Mouse (Mus musculus): ENCODE results near the gene Nfix.

The Nfix gene

DNA sequence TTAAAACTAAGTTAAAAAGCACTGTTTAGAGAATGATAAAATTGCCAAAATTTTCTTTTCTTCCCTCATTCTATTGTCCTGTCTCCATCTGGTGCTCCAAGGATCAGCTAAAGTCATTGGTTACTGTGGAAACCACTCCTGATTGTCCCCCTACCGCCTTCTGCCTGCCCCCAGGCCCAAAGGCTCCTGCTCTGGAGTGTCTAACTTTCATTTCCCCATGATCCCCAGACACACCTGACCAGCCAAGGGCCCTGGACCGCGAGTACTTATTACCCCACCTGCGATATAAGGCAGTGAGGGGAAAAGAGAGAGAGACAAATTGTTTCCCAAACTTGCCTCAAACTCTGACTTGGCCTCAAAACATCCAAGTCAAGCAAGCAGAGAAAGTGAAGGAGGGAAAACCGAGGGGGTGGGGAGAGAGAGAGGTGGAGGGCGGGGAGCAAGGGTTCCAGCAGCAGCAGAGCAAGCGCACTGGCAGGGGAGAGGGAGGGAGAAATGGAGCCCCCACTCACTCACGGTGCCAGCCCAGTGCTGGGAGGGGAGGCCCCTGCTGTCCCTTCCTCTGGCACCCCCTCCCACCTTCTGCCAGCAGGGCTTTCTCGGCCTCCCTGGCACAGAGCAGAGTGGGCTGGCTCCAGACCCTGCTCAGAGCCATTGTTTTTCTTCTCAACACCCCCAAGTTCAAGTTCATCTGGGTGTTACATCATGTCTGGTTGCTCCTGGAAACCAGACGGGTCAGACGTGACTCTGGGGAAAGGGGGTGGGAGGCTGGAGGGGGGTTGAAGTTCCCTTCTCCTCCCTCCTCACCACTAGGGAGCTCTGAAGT lies 88.0 kb downstream of the Nfix start:
- DNase-seq: peak; percentile 90

DNA sequence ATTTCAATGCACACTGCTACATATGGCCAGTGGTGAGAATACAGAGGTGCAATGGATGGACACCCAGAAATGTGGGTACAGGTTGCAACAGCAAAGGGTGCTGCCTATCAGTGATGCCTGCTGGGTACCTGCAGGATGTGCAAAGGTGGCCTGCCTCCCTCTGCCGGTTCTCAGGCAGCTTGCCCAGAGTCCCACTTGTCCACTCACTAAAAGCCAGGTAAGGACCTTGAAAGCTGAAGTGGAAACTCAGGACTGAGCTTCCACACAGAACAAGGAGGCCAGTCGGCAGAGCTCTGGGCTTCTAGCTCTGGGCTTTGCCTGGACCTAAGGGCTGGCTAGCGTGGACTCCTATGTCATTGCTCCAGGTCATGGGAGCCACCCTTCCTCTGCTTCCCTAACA lies 88.8 kb downstream of the Nfix start:
- peak; percentile 50 for DNase-seq

GRCm38 (mm10) chr8:84709931-84710330 lies 90.2 kb downstream of the Nfix start:
- DNase-seq: no peak

DNA sequence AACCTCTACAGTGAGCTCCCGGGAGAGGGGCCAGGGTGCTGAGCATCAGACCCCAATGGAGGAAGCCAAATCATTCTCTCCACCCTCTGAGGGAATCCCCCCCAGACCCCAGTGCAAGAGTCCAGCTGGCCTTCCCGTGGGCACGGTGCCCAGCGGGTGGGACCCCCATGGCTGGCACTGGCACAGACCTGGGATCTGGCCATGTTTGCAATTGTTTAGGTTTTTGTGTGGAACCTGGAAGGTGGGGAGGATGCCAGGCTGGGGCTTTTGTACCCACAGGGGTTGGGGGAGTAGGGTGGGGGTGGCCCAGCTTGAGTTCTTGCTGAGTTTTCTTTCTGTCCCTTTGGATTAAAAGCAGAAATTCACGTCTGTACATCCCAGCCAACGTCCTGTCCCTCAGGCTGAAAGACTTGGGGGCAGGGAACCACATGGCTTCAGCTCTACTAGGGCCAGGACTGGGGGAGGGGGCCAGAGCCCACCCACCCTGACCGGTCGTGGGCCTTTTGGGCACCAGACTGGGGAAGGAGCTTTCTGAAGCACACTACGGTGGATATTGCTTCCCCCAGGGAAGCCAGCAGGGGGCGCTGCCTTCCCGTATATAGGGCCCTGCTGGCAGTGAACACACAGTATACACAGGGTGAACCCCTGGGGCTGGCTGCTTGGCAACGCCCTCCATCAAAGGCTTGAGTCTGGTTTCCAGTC lies 91.2 kb downstream of the Nfix start:
- DNase-seq: peak; percentile 92

DNA sequence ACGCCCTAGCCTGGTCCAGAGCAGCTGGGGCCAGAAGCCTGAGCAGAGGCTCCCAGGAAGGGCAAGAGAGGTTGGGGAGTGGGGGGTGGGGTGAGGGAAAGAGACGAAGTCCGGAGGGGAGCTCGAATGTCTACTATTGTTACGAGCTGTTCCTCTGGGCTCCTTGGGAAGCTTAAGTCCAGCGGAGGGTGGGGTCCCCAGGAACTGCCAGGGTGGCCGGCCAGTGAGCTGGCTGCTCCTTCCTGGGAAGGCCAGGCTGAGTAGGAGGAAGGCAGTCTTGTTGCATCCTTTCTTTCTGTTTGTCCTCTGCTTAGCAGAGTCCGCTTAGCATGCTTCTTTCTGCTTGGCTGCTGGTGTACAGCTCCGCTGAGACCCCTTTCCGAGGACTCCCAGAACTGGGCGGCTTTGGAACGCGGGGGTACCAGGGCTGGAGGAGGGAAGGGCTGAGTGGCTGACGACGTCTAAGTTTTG lies 92.0 kb downstream of the Nfix start:
- peak; percentile 69 for DNase-seq

DNA sequence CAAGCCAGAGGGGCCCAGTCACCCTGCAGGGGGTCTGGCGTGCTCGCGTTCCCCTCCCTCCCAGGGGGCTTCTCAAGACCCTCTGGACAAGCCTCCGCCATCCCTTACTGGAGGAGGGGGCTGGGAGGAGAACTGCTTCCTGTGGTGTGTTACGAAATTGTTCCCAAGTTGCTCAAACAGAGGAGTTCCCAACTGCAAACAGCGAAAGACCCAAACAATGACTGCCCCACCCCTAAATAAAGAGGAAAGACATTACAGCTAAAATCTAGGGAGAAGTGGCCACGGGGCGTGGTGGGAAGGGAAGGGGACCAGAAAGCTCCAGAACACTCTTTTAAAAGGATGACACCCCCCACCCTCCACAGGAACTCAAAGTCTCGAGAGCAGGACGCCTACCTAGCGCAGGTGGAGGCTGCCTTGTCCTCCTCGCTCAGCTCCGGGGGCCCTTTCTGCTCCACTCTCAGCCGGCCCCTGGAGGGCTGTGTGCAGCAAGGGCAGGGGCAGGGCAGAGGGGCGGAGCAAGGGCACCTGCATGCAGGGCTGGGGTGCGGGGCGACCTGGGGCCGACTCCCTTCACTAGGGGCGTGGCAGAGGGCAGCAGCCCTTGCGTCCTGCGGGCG lies 92.8 kb downstream of the Nfix start:
- DNase-seq: peak; percentile 81

- DNase-seq: peak; percentile 53
Observed at GRCm38 (mm10) chr8:84706610-84707266, 93.4 kb downstream of the Nfix start.

DNA sequence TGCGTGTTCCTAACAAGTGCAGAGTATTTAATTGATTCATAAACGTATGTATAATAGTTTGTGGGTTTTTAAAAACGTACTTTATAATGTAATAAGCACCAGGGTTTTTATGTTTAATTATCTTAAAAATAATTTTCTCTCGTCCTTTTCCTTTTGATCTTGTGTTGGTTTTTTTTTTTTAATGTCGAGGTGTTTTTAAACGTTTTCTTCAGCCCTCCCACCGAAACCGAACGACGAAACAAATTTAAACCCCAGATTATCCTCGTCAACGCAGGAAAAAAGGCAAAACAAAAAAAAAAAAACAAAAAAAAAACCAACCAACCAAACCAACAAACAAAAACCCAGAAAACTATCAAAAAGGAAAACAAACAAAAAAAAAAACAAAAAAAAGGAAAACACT lies 94.2 kb downstream of the Nfix start:
- DNase-seq: no peak

- peak; percentile 60 for DNase-seq
Observed at GRCm38 (mm10) chr8:84704867-84705831, 95.0 kb downstream of the Nfix start.

- DNase-seq: peak; percentile 90
Observed at GRCm38 (mm10) chr8:84704356-84704755, 95.8 kb downstream of the Nfix start.

- no peak for DNase-seq
Observed at GRCm38 (mm10) chr8:84703466-84704249, 96.5 kb downstream of the Nfix start.

- no peak for DNase-seq
Observed at GRCm38 (mm10) chr8:84702963-84703465, 97.1 kb downstream of the Nfix start.

DNA sequence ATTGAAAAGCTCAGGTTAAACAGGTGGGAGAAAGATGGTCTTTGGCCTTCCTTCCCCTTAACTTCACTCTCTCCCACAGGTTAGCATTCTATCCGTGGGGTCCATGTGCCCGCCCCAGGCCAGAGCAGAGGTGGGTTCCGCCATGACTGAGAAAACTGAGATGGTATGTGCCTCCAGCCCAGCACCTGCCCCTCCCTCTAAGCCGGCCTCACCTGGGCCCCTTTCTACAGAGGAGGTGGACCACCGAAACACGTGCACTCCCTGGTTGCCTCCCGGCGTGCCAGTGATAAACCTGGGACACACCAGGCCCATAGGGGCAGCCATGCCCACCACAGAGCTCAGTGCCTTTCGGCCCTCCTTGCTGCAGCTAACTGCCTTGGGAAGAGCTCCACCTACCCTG lies 97.6 kb downstream of the Nfix start:
- DNase-seq: no peak

- peak; percentile 89 for DNase-seq
Observed at GRCm38 (mm10) chr8:84700941-84701911, 98.9 kb downstream of the Nfix start, which contains the start of gene Lyl1. TSS of gene Lyl1 (plus strand) at chr8:84701457.

- no peak for DNase-seq
Observed at GRCm38 (mm10) chr8:84700526-84700925, 99.6 kb downstream of the Nfix start.

DNA sequence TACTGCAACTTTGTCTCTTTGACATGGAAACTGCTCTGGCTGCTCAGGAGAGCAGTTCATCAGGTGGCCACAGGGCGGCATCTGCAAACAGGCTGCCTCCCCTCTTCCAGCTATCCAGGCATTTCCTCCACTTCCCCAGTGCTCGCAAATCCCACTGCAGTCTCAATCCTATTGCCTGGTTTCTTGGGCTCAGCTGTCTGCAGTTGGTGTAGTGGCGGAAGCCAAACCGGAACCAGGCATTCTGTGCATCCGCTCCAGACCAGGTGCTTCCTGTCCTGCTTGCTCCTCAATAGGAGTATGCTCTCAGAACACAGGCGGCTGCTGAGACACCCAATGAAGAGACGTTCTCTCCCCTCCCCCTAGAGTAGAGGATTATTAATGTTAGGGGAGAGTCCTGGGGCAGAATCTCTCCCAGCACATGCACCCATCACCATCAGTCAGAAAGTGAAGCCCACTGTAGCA lies 100.3 kb downstream of the Nfix start:
- DNase-seq: peak; percentile 86

GRCm38 (mm10) chr8:84698929-84699401 lies 101.2 kb downstream of the Nfix start:
- DNase-seq: peak; percentile 86

DNA sequence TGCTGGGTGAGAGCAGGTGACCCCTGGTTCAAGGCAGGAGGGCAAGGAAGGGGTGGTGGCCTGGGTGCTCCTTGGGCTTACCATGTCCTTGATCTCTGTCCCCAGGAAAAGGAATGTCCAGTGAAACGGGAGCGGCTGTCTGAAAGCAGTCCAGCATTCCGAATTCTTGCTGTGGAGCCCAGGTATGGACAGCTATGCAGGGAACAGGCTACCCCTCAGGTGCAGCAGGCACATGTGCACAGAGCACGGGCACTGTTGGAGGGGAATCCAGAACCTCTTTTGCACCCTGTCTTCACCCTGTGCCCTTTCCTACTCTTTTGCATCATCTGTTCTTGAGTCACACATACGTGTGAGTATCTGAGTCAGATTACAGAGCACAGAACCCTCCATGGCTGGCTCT lies 101.9 kb downstream of the Nfix start:
- no peak for DNase-seq
